Mouse (Mus musculus): ENCODE data around the gene Galm.
"Not testable (repeated sequence)": the region's sequence is repeated elsewhere in the genome, so short reads cannot be mapped to it uniquely, and the experiment has no call there.

GRCm38 (mm10) chr17:80213998-80214397, 86.7 kb downstream of the Galm start:
- TF ChIP-seq CTCF (IDR thresholded peaks at IDR 0.05; ENCODE audit: control insufficient read depth, insufficient read depth, insufficient read length); USF1 (IDR thresholded peaks at IDR 0.05; ENCODE audit: low read depth); MYOG (IDR thresholded peaks at IDR 0.05; ENCODE audit: control insufficient read depth, extremely low read depth, insufficient read length); CEBPB (IDR thresholded peaks at IDR 0.05; ENCODE audit: low read depth): not testable (repeated sequence)
